Mouse (Mus musculus) lung, embryonic 16.5 days (tissue): Measurements from ENCODE around the gene Vmn1r20. TPM values are rescaled to one million over a fixed set of nuclear protein-coding genes. Genes with fewer than 3 reads are reported as not detected.
"Not testable (repeated sequence)": the region's sequence is repeated elsewhere in the genome, so short reads cannot be mapped to it uniquely, and the experiment has no call there.

Experiments used
- ATAC-seq: fragments of 200-750 bp; cut with Nextera tagmentation; 2 replicates; pipeline ENCODE4 v1.8.0; 2017; ENCODE audit warnings: low read depth, mild to moderate bottlenecking, moderate library complexity
- H3K27ac ChIP-seq: fragments of 300-500 bp; sonication (generic); 2 replicates; pipeline ENCODE4 v1.5.1; 2014; ENCODE audit warnings: mild to moderate bottlenecking, control low read depth, low read length
- H3K27me3 ChIP-seq: fragments of 300-500 bp; sonication (generic); 2 replicates; pipeline ENCODE4 v1.6.1; 2014; ENCODE audit warnings: low read depth, low read length, mixed read lengths; ENCODE audit not compliant: control insufficient read depth, insufficient read depth
- H3K36me3 ChIP-seq: fragments of 300-500 bp; sonication (generic); 2 replicates; pipeline ENCODE4 v1.6.1; 2014; ENCODE audit warnings: low read length; ENCODE audit not compliant: control insufficient read depth, insufficient read depth
- H3K4me1 ChIP-seq: fragments of 300-500 bp; sonication (generic); replicated peaks from 2 replicates; pipeline ENCODE4 v1.6.1; 2014; ENCODE audit warnings: low read length, mixed read lengths; ENCODE audit not compliant: control insufficient read depth, insufficient read depth
- H3K4me2 ChIP-seq: fragments of 300-500 bp; sonication (generic); 2 replicates; pipeline ENCODE4 v1.6.1; 2014; ENCODE audit warnings: low read depth, low read length, control low read depth
- H3K4me3 ChIP-seq: fragments of 300-500 bp; sonication (generic); 2 replicates; pipeline ENCODE4 v1.5.1; 2014; ENCODE audit warnings: mild to moderate bottlenecking, low read length, control low read depth
- H3K9ac ChIP-seq: fragments of 300-500 bp; sonication (generic); 2 replicates; pipeline ENCODE4 v1.6.1; 2014; ENCODE audit warnings: low read length, control low read depth
- H3K9me3 ChIP-seq: fragments of 300-500 bp; sonication (generic); 2 replicates; pipeline ENCODE4 v1.6.1; 2016; ENCODE audit warnings: low read length; ENCODE audit not compliant: control insufficient read depth
- WGBS: fragments of 180-500 bp; shearing (Covaris S2); extraction: QIAGEN DNeasy Blood & Tissue Kit; methylation state at CpG from one replicate; pipeline ENCODE4 v1.1.7; 2014; 5-methylcytosine and 5-hydroxymethylcytosine counted together
- polyA plus RNA-seq: library from polyadenylated mRNA; unstranded; fragments of >200 nt; fragmentation: Nextera tagmentation; extraction: Ambion mirVana; gene quantifications from 2 replicates; pipeline ENCODE4 v1.2.1, GENCODE M21; 2015

Vmn1r20 gene
- polyA plus RNA-seq: 0.08 TPM in 1 of 2 replicates, not detected in the other

DNA sequence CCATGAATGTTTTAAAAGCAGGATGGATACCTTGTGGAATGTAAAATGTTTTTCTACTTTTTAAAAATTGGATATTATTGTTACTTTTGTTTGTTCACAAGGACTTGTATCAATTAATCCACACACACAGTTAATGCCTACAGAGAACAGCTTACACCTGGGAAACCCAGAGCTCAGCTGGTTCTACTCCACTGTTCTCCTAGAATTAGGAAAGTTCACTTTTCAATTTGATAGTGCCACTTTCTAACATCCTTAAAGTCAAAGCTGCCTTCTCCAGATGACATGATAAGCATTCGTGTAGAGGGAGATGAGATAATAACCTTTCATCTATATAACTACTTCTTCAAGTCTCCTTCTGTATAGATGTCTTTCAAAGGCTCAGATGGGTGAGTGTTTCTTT lies at the start of gene Vmn1r20:
TSS of gene Vmn1r20 (plus strand) at position 301 of the 400 bp plus-strand sequence.
- WGBS: 49% methylated on average over 1 of the region's 1 CpGs

DNA sequence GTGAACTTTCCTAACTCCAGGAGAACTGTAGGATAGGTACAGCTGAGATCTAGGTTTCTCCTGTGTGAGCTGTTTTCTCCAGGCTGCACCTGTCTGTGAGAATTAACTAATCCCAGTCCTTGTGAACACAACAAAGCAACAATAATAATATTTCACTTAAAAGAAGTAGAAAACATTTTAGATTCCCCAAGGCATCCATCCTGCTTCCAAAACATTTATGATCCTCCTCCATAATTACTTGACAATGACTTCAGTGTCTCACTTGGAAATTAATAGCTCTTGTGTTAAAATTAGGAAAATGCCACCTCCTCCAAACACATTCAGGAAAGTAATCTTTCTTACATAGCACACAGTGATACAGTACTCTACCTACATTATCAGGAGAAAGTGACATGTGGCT lies 33.0 kb upstream of the Vmn1r20 start, which contains the start of gene Vmn1r18:
TSS of gene Vmn1r18 (minus strand) at position 101 of the 400 bp plus-strand sequence.
- no peak within 1 kb of the TSS for H3K27ac ChIP-seq
- H3K36me3 ChIP-seq: no peaks in the 10 kb centered on the region
- no peaks in the 10 kb centered on the region for H3K27me3 ChIP-seq
- no peak for ATAC-seq
- H3K9ac ChIP-seq: no peak within 1 kb of the TSS
- H3K4me2 ChIP-seq: no peak within 1 kb of the TSS
- H3K9me3 ChIP-seq: no peaks in the 10 kb centered on the region
- H3K4me3 ChIP-seq: no peak within 1 kb of the TSS
- no peaks in the 10 kb centered on the region for H3K4me1 ChIP-seq

More for the DNA sequence above, at the start of gene Vmn1r20:
- no peak for ATAC-seq
- Histone ChIP-seq H3K27me3 (no peaks in the 10 kb centered on the region), H3K9me3 (no peaks in the 10 kb centered on the region), H3K27ac (no peak within 1 kb of the TSS), H3K36me3 (no peaks in the 10 kb centered on the region), H3K9ac (no peak within 1 kb of the TSS), H3K4me2 (no peak within 1 kb of the TSS), H3K4me1 (no peaks in the 10 kb centered on the region), H3K4me3 (no peak within 1 kb of the TSS)

DNA sequence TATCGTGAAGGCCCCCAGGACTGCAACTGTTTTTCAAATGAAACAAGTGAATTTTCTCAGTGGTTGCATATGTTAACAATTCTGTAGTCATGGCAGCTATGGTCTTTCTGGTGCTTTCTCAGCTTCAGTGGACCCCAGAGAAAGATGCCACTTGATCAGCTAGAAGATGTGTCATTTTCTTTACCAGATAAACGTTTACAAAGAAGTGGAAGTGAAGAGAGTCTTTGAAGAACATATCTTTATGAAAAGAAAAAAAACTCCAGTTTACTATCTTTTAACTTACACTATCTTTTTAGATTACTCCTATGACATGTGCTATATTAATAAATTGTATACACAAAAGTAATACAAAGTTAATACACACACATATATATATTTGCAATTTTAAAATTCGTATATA lies 25.2 kb upstream of the Vmn1r20 start, which contains the start of gene Vmn1r19:
TSS of gene Vmn1r19 (plus strand) at position 301 of the 400 bp plus-strand sequence.
- not testable (repeated sequence) for H3K36me3 ChIP-seq, H3K4me2 ChIP-seq, H3K9me3 ChIP-seq, H3K27me3 ChIP-seq, ATAC-seq, H3K27ac ChIP-seq, H3K4me1 ChIP-seq, H3K4me3 ChIP-seq, H3K9ac ChIP-seq
- WGBS: 62% methylated on average over 3 of the region's 3 CpGs

DNA sequence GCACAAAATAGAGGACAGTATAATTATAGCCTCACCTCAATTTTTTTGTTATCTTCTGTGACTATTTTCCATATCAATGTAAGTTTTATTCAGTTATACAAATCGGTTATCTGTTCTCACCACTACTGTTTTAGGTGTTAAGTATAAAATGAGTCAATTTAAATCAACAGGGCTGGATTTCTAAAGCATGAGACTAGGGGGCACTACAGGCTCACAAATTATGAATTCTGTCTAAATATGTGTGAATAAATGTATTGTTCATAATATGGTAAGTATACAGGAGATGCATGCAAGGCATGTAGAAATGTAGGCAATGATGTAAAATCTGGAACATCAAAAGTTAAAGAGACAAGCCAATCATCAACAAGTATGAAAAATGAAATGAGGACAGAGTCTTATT lies 2.5 kb downstream of the Vmn1r20 start:
- no peak overlapping the region for H3K4me3 ChIP-seq
- no peak overlapping the region for H3K4me2 ChIP-seq
- no peak overlapping the region for H3K9ac ChIP-seq
- H3K9me3 ChIP-seq: no peaks in the 10 kb centered on the region
- no peak for ATAC-seq
- no peaks in the 10 kb centered on the region for H3K4me1 ChIP-seq
- H3K27me3 ChIP-seq: no peaks in the 10 kb centered on the region
- no peak overlapping the region for H3K27ac ChIP-seq
- no peaks in the 10 kb centered on the region for H3K36me3 ChIP-seq
- 73% methylated on average over 1 of the region's 1 CpGs for WGBS

DNA sequence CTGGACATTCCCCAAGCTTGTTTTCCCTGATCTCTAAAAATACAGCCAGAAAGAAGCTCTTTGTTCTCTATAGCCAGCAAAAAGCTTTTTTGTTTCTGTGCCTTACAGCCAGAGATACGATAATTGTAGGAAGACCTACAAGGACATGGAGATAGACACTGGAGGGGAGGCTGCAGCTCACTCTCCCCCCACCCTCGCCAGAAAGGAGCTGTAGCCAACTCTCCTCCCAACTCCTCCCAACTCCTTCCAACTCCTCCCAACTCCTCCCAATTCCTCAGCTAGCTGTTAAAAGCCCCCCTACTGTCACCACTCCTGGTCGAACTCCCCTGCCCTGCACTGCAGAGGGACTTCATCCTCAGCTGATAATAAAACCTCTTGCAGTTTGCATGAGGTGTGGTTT lies 39.4 kb downstream of the Vmn1r20 start:
- H3K9ac ChIP-seq, H3K27ac ChIP-seq, H3K36me3 ChIP-seq, H3K9me3 ChIP-seq, H3K4me3 ChIP-seq, ATAC-seq, H3K4me1 ChIP-seq, H3K27me3 ChIP-seq, H3K4me2 ChIP-seq: not testable (repeated sequence)
- WGBS: 16% methylated on average over 3 of the region's 3 CpGs

Other genes with a start within 250 kb of the Vmn1r20 start
- gene Vmn1r13, start 225.6 kb upstream of the Vmn1r20 start, polyA plus RNA-seq: not detected in 2 replicates
- gene Vmn1r14, start 197.2 kb upstream of the Vmn1r20 start, polyA plus RNA-seq: not detected in 2 replicates
- gene Vmn1r15, start 171.0 kb upstream of the Vmn1r20 start, polyA plus RNA-seq: not detected in 2 replicates
- gene Vmn1r16, start 99.4 kb upstream of the Vmn1r20 start, polyA plus RNA-seq: not detected in 2 replicates
- not detected in 2 replicates for gene Vmn1r17, start 65.2 kb upstream of the Vmn1r20 start, polyA plus RNA-seq
- not detected in 2 replicates for gene Vmn1r18, start 33.1 kb upstream of the Vmn1r20 start, polyA plus RNA-seq
- not detected in 2 replicates for gene Vmn1r19, start 25.1 kb upstream of the Vmn1r20 start, polyA plus RNA-seq
- 7.6 and 9.4 TPM in 2 replicates for gene Ppm1k, start 106.5 kb downstream of the Vmn1r20 start, polyA plus RNA-seq
- gene Herc6, start 152.1 kb downstream of the Vmn1r20 start, polyA plus RNA-seq: 3.8 and 4.4 TPM in 2 replicates